Mouse (Mus musculus) cerebellum, adult 11-12 months (tissue): Measurements from ENCODE around the gene Mindy1.

ENCODE experiments used
- DNase-seq: peaks from one replicate; pipeline ENCODE4 v3.0.0; 2022

The Mindy1 gene

DNA sequence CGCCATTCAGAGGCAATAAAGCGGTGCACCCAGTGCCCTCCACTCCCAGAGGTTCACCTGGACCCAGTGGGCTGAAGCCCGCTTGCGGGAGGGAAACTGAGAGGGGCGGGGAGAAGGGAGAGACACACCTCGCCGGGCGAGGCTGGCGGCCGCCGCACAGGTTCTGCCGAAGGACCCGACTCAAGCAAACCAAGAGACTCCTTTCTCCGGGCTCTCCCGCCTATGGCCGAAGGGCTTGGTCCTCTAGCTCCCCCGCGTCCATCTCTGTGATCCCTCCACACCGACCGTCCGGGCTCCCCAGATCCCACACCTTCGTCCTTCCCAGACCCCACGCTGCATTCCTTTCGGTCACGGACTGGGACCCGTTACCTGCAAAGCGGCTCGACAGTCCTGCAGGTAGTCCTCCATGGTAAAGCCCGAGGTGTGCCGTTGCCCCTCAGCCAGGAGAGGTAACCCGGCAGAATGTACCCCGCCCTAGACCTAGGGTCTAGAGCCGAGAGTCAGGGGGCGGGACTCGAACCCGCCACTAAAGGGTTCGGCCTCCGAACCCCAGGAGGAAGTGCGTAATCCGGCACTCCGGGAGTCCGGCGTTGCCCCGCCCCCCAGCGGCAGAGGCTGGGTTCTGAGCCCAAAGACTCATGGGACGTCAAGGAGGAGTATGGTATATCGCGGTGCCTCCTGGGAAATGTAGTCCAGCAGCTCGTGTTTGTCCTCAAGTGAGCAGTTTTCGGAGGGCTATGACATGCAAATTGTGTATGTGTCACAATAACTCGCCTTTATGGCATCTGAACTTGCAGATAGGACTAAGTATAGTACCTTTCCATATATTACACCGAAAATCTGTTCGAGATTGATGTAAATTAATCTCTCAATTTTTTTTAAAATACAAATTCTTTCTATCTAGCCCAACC is at the start of gene Mindy1, which contains the start of gene Prune1:
TSS of gene Mindy1 (plus strand) at position 130 of the 911 bp plus-strand sequence.
TSS of gene Prune1 (minus strand) at position 861 of the 911 bp plus-strand sequence.
- peak; percentile 99 for DNase-seq

DNA sequence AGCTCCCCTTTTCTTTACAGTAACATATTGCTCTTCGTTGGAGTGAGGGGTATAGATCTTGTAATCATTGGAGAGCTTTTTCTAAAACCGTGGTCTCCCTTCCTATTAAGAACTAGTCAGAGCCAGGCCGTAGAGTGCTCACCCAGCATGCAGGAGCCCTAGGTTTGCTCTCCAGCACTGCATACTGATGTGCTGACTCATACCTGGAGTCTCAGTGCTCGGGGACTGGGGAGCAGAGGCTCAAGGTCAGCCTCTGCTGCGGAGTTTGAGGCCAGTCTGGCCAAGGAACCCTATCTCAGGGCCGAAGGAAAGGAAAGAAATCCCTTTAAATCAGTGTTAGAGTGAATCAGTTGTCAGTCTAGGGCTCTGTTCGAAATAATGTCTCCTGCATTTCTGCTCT is 48.4 kb upstream of the Mindy1 start:
- no peak for DNase-seq

DNA sequence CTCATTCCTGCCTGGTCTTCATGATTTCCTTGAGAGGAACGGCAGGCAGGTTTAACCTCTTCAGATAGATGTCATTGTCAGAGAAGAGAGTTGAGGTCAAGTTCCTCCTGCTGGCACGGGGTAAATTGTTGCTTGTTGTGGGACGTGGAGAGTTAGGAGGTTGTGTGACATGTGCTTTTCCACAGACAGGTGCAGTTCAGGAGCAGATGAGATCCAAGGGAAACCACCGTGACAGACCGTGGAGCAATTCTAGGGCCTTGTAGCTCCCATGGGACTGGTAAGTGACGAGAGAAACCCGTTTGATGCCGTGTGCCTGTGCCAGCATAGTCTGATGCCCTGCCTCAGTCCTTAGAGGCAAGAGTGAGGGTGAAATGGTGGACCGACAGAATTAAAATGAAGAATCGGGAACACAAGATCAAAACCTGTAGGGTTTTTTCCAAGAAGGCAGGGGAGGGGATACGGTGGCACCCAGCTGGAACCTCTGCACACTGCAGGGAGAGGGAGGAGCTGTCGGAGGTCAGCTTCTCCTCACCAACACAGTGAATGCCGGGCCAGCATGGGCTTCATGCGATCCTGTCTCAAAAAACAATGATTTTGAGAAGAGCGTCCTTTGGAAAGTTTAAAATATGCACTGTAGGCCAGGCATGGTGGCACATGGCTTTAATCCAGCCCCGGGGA is 47.7 kb upstream of the Mindy1 start:
- no peak for DNase-seq

DNA sequence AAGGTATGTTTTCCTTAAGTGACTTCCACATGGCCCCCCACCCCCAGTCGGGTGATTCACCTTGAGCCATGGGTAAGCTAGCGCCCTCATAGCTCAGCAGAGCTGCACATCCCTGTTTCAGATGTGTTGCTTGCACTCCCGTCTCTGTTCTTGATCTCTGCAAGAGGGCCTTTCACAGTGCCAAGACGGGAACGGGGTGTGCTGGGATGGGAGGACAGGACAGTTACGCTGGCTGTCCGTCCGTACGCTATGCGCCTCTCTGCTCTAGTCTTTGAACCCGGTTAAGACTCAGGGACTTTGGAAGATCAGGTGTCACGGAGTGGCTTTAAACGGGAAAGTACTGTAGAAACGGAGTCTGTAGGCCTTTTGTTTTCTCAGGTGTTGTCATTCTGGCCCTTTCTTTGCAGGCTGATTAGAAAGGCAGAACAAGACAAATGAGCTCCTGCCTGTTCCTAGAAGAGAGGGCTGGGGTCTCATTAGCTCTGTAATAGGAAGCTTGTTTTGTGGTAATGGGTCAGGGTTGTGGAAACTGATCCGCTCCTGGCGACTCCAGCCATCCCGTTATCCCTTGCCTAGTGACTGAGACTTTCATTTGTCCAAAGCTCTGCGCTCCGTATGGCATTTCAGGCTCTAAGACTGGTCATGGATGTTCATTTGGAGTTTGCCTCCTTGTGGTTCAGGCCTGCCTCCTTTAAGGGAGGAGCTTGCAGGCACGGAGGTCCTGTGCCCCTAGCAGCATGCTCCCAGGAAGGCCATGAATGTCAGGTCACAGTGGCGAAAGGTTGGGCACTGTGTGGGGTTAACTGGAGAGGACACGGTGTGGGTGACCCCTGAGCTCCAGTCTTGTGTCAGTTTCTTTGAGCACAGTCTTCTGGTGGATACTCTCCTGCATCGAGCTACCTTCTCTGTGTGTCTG is 45.5 kb upstream of the Mindy1 start:
- no peak for DNase-seq

DNA sequence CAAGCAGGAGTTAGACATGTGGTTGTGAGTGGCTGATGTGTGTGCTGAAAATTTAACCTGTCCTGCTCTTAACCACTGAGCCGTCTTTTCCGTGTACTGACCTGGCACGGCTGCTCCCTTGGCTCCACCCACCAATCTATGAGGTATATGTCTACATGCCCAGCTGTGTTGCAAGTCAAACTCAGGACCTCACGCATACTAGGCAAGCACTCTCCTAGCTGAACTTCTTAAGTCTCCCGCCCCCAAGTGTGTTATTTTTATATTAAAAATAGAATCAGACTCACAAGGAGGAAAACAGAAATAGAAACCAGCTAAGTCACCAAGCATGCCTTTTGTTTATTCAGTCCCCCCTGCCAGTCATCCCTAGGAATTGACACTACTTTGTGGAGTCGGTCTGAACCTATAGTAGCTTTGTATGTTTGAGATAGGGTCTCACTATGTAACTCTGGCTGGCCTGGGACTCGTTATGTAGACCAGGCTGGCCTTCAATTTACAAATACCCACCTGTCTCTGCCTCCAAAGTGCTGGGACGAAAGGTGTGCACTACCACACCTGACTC is 43.5 kb upstream of the Mindy1 start:
- no peak for DNase-seq

DNA sequence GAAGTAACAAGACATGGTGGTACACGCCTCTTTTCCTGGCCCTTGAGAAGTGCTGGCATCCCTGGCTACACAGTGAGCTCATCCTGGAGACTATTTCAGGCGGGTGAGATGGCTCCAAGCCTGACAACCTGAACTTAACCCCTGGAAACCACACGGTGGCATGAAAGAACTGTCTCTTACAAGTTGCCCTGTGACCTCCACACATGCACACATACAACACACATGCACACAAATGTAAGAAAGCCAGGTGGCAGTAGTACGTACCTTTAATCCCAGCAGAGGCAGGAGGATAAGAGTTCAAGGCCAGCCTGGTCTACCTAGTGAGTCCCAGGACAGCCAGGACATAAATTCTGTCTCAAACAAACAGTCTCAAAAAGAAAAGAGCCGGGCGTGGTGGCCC is 42.1 kb upstream of the Mindy1 start:
- DNase-seq: no peak

DNA sequence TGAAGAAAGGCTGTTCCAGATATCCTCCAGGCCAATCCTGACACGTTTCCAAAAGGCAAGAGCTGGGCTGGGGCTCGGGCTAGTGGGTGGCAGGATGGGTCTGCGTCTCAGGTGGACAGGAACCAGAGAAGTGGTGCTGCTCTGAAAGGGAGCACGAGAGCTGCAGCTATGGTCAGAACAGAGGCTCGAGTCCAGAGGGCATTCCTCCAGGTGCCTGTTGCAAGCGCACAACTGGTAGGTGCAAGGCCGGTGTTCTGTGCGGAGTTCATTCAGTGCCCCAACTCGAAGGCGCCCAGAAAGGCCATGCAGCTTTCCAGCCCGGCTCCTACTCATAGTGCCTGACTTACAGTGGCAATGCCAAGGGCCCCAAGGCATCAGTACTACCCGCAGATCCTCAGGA is 41.2 kb upstream of the Mindy1 start:
- no peak for DNase-seq

DNA sequence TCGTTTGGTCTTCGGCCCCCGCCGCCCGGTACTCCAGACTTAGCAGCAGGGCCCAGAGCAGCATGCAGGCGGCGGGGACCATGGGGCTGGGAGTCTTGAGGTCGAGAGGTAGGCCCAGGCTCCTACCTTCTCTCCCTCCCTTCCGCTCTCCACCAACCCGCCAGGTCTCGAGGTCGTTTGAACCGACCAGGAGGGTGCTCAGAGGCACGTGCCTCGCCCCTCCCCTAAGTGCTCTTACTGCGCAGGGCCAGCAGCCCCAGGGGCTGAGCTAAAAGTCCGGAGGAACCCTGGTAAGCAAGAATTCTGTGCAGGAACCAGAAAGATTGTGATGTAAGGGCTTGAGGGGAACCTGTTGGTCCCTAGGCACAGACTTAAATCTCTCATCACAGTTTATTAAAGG is 40.2 kb upstream of the Mindy1 start:
- DNase-seq: no peak

DNA sequence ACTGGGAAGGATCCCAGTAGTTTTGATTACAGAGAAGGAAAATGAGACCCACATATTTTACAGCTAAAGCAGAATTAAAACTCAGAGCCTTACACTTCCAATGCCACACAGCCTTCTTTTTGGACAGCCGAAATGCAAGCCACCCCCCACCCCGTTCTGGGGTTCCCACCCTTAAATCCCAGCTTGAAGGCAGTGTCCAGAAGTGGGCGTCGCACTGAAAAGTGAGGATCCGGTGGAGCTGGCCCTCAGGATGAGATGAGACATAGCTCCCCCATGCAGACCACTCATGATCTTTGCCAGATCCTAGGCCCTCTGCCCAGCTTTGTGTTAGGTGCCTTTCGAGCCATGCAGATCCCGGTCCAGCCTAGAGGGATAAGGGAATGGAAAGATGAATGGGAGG is 39.6 kb upstream of the Mindy1 start, which contains the start of gene Gm128:
TSS of gene Gm128 (minus strand) at position 101 of the 400 bp plus-strand sequence.
- DNase-seq: no peak

DNA sequence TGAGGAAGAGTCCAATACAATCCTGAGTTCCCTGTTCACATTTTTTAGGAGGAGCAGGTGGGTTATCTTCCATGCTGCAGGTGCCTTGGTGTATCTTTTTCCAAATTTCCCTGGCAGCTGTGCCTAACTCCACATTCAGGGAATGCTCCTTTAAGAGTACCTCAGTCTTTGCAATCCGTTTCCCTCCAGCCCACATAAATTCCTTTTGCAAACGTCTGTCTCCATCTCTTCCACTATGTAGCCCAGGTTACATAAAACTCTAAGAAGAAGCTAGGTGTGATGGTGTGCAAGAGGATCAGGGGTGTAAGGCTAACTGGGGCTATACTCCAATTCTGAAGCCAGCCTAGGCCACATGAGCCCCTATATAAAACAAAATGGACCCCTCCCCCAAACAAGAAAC is 38.1 kb upstream of the Mindy1 start:
- DNase-seq: no peak

DNA sequence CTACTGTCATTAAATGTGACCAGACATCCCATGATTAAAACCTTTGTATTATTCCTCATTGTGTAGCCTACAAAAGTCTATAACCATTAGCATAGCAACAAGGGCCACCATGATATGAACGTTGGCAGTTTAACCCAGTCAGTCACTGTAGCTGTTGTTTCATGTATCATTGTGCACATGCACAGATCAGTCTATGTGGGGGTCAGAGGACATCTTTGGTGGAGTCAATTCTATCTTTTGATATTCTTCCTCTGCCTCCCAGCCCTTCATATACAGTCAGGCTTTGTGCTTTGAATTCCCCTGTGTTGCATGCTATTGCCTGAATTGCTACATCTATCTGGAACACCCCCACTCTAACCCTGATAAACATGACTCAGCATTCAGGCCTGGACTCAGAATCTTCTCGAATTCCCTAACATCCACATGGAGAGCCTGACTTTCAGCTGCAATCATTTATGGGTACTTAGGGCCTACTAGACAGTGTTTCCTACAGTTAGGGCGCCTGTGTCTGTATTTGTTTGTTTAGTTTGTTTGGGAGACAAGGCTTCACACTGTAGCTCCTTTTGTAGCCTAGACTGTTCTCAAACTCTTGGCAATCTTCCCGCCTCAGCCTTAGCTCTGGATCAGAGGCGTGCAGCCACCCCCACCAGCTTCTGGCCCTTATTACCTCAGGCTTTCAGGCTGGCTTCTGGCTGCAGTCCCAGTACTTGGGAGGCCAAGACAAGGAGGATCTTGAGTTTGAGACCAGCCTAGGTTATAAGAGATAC is 34.5 kb upstream of the Mindy1 start:
- peak; percentile 64 for DNase-seq

DNA sequence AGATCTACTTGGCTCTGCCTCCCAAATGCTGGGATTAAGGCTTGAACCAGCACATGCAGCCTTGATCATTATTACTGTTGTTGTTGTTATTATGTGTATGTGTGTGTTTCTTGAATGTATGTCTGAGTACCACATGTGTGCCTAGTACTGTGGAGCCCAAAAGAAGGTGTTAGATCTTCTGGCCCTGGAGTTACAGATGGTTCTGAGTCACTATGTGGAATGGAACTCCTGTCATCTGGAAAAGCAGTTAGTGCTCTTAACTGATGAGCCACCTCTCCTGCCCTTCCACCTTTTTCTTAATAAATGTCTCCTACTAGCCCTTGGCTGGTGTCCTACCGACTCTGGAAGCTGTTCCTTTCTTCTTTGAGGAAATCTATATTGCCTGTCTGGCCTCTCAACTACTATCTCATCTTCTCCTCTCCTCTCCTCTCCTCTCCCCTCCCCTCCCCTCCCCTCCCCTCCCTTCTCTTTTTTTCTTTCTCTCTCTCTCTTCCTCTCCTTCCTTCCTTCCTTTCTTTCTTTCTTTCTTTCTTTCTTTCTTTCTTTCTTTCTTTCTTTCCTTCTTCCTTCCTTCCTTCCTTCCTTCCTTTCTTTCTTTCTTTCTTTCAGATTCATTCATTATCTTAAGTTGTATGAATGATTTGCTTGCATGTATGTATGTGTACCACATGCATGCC is 33.3 kb upstream of the Mindy1 start:
- no peak for DNase-seq

DNA sequence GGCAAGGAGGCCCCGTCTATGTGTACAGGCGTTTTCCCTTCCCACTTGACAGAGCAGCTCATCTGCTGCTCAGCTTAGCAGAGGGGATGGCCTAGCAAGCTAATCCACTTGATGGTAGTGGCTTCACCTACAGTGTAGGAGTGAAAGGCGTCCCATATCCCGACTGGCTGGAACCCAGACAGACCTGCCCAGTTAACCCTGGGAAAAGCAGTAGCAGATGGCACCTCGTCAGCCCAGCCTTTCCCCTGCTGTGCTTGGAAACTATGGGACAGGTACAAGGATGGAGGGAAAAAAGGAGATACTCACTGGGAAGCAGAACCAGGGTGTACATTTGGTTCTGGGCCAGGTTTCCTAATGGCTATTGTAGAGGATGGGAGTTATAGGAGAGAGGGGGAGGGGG is 30.8 kb upstream of the Mindy1 start:
- DNase-seq: peak; percentile 92

DNA sequence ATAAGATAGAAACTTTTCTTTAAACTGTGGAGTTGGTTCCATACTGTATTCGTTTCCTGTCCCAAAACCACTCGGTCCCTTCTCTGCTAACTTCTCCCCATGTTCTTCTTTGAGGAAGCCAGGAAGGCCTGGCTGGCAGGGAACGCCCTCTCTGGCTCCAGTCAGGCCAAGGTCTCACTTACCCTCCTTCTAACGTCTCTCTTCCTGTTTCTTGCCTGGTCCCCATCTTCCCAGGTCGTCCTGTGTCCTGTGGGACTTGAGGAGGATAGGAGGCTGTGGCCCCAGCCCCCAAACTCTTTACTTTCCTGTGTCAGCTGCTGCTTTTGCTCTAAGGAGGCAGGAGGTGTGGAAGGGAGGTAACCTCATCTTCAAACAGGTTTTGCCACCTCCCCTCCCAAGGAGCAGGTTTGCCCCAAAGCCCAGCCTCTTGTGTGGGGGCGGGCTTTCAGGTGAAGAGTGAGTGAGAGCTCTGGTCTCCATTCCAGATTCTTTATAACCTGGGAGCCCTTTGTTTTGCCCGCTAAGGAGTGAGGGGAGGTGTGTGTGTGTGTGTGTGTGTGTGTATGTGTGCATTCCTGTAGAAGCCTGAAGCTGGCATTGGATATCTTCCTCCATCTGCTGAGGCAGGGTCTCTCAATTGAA is 30.2 kb upstream of the Mindy1 start, which contains the start of gene Bnipl:
TSS of gene Bnipl (minus strand) at position 411 of the 642 bp plus-strand sequence.
- peak; percentile 54 for DNase-seq

DNA sequence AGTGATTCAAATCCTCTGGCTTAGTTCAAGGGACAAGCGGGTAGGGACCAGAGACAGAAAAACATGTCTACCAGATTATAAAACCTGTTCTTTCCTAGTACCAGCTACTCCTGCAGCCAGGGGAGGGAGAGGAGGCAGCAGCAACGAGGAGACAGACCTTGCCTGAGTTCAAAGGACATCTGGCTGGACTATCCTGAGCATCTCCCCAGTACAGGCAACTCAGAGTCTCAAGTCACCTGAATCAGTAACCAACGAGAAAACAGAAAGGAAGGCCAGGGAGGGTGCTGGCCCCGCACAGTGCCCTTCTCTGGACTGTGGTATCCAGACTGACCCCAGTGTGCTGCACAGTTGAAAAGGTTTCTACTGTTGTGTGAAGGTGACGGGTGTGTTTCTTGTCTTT is 24.2 kb upstream of the Mindy1 start:
- no peak for DNase-seq

DNA sequence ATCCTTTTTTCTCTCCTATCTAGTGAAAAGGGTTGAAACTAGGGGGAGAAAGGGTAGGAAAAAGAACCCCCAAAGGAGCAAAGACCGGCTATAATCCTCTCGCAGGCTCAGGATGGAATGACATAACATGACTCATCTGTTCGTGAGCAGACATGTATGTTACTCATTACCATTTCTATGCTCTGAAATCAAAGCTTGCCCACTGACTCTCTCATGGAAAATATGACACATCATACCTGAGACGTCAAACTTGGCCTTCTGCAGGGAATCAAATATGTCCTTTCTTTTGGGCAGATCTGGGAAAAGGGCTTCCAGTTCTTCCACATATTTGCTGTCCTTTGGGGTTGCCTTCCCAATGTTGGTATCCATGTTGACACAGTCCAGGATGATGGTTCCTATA is 19.2 kb upstream of the Mindy1 start:
- no peak for DNase-seq

DNA sequence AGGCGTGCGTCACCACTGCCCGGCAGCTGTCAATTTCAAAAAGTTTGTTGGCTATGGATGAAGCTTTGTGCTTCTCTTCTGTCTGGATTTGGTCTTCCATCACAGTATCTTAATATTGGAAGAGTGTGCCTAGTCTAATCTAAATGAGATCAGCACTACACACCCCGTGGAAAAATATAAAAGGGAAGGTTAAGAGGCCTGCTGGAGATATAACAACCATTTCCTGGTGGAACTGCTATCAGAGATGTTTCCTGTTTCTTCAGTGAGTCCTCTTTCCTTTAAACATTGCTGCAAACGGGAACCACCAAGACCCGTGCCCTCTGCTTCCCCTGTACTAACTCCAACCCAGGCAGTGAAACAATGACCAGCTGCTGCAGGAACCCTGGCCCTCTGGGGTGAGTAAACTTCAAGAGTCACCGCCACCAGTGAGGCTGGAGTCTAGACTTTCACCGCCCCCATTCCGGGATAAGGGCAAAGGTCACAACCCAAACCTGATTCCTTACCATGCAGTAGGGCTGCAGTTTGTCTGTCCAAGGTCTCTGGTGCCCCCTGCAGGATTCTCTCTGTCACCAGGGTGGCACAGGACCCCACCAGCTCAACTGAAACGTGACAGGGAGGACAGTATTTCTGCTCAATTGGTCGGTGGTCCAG is 17.9 kb upstream of the Mindy1 start:
- DNase-seq: no peak

DNA sequence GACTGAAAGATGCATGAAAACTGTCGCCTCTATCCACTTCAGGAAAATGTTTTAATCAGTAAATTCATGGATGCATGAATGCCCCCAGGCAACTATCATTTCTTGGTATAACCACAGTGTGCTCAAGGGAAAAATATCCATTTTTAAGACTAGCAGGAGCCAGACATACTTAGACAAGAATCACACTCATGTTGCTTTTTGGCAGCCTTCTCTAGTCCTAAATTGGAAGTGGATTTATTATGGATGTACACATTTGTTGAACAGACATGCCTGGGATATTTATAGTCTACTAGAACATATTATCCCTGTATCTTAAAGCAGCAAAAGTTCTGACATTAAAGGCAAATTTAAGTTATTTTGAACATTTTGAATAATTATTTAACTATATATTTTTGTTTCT is 16.4 kb upstream of the Mindy1 start:
- DNase-seq: no peak

DNA sequence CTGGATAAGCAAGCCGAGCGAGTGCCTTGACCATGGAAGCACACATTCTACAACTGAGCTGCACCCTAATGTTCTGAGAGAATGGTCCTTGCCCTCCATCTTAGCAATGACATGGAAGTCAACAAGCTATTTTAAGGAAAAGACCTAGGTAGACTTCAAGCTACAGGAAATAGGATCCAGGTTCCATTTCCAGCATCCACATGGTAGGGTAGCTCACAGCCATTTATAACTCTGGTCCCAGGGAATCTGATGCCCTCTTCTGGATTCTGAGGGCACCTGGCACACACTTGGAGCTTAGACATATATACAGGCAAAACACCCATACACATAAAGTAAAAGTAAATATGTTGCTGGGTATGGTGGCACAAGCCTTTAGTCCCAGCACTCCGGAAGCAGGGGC is 15.1 kb upstream of the Mindy1 start:
- no peak for DNase-seq

DNA sequence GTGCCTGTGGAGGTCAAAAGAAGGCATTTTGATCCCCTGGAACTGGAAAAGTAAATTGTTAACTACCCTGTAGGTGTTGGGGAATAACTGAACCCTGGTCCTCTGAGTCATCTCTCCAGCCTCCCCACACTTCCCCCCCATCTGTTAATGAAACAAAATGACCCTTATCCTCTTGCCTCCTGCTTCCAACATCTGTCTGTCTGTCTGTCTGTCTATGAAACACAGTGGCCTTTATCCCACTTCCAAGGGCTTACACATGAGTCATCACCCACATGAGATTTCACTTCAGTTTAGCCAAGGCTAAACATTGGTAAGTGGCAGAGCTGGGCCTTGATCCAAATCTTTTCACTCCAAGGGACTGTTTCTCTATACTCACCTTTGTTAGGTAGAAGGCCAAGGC is 13.3 kb upstream of the Mindy1 start:
- no peak for DNase-seq
